Mouse (Mus musculus) spleen, adult 2 months (tissue): ENCODE measurements around the gene Adgra3.

ENCODE experiments used
- CTCF ChIP-seq: fragments of 200-500 bp; IDR thresholded peaks from 2 replicates; pipeline ENCODE4 v1.5.1; 2011; ENCODE audit warnings: mild to moderate bottlenecking, inconsistent platforms; ENCODE audit not compliant: insufficient read depth, insufficient read length, insufficient replicate concordance; ENCODE audit errors: extremely low read depth
- POLR2A ChIP-seq: fragments of 200-500 bp; IDR thresholded peaks from 2 replicates; pipeline ENCODE4 v1.6.1; 2011; ENCODE audit warnings: low read depth, low read length, inconsistent platforms

DNA sequence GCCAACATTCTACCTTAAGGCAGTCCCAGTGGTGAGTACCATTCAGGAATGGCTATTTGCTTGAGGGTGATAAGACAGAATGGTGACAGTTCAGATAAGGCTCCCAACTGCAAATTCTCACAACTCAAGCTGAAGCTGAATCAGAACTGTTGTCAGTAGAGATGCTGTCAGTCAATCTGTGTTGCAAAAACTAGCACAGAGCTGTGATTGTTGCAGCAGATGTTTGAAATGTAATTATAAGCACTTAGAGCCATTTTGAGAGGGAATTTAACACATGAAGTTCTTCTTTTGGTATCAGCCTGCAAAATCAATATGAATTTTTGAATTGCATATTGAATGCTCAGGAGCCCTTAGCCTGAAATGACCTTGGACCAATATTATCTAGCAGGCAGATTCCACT, 15.4 kb upstream of the Adgra3 start:
- TF ChIP-seq CTCF = no peak
- TF ChIP-seq POLR2A = no peak
